Mouse (Mus musculus): Measurements from ENCODE around the gene Nktr. TPM values are rescaled to one million over a fixed set of nuclear protein-coding genes. Genes with fewer than 3 reads are reported as not detected.

The Nktr gene
- polyA plus RNA-seq, 1 experiment from 2014 or later = 44.4 TPM

- ATAC-seq = no peak
- 40% methylated on average over 11 of the region's 11 CpGs for WGBS
- Histone ChIP-seq H3K4me3 (ENCODE audit: low read length) (peak overlapping the region; percentile 72), H3K27ac (ENCODE audit: low read depth, low read length) (no peak overlapping the region), H3K9me3 (ENCODE audit: control insufficient read depth, low read length) (no peaks in the 10 kb centered on the region), H3K9ac (ENCODE audit: low read depth, low read length) (peak overlapping the region; percentile 86), H3K27me3 (replicated peaks; ENCODE audit: control insufficient read depth, insufficient read depth, low read length) (no peaks in the 10 kb centered on the region), H3K36me3 (ENCODE audit: control insufficient read depth, insufficient read depth, low read length) (no peaks in the 10 kb centered on the region), H3K4me1 (ENCODE audit: control insufficient read depth, insufficient read depth, low read depth, low read length) (peaks cover 22% of the 10 kb centered on the region), H3K4me2 (ENCODE audit: low read length) (peak overlapping the region; percentile 88)
Observed at GRCm38 (mm10) chr9:121704261-121704645, 14.7 kb upstream of the Nktr start.

- no peaks in the 10 kb centered on the region for H3K36me3 ChIP-seq (ENCODE audit: control insufficient read depth, insufficient read depth, low read length)
- whole genome bisulfite sequencing = under 1% methylated on average over 66 of the region's 69 CpGs
- no peaks in the 10 kb centered on the region for H3K9me3 ChIP-seq (ENCODE audit: control insufficient read depth, low read length)
- peak within 1 kb of the TSS; percentile 88 for H3K4me2 ChIP-seq (ENCODE audit: low read length)
- peaks cover 25% of the 10 kb centered on the region for H3K4me1 ChIP-seq (ENCODE audit: control insufficient read depth, insufficient read depth, low read depth, low read length)
- peak within 1 kb of the TSS; percentile 72 for H3K4me3 ChIP-seq (ENCODE audit: low read length)
- ATAC-seq = peak; percentile 97
- H3K27ac ChIP-seq (ENCODE audit: low read depth, low read length) = peak within 1 kb of the TSS; percentile 68
- H3K9ac ChIP-seq (ENCODE audit: low read depth, low read length) = peak within 1 kb of the TSS; percentile 86
- H3K27me3 ChIP-seq (replicated peaks; ENCODE audit: control insufficient read depth, insufficient read depth, low read length) = no peaks in the 10 kb centered on the region
Observed at GRCm38 (mm10) chr9:121704646-121705625, 14.0 kb upstream of the Nktr start, which contains the start of gene Sec22c. Gene Sec22c, minus strand, starts transcription at chr9:121705490.

GRCm38 (mm10) chr9:121706029-121706675 is 12.8 kb upstream of the Nktr start:
- Histone ChIP-seq H3K4me3 (ENCODE audit: low read length) (no peak overlapping the region), H3K27ac (ENCODE audit: low read depth, low read length) (no peak overlapping the region), H3K36me3 (ENCODE audit: control insufficient read depth, insufficient read depth, low read length) (no peaks in the 10 kb centered on the region), H3K27me3 (replicated peaks; ENCODE audit: control insufficient read depth, insufficient read depth, low read length) (no peaks in the 10 kb centered on the region), H3K4me2 (ENCODE audit: low read length) (no peak overlapping the region), H3K9ac (ENCODE audit: low read depth, low read length) (no peak overlapping the region), H3K9me3 (ENCODE audit: control insufficient read depth, low read length) (no peaks in the 10 kb centered on the region), H3K4me1 (ENCODE audit: control insufficient read depth, insufficient read depth, low read depth, low read length) (peaks cover 27% of the 10 kb centered on the region)
- ATAC-seq = no peak
- WGBS = 81% methylated on average over 6 of the region's 6 CpGs

GRCm38 (mm10) chr9:121707801-121708200 is 11.2 kb upstream of the Nktr start:
- whole genome bisulfite sequencing = 64% methylated on average over 6 of the region's 6 CpGs

GRCm38 (mm10) chr9:121708506-121709486 is 10.2 kb upstream of the Nktr start:
- Histone ChIP-seq H3K9ac (ENCODE audit: low read depth, low read length) (no peak overlapping the region), H3K4me3 (ENCODE audit: low read length) (no peak overlapping the region), H3K27ac (ENCODE audit: low read depth, low read length) (no peak overlapping the region), H3K9me3 (ENCODE audit: control insufficient read depth, low read length) (no peaks in the 10 kb centered on the region), H3K4me1 (ENCODE audit: control insufficient read depth, insufficient read depth, low read depth, low read length) (peaks cover 26% of the 10 kb centered on the region), H3K36me3 (ENCODE audit: control insufficient read depth, insufficient read depth, low read length) (peaks cover 7% of the 10 kb centered on the region), H3K27me3 (replicated peaks; ENCODE audit: control insufficient read depth, insufficient read depth, low read length) (no peaks in the 10 kb centered on the region), H3K4me2 (ENCODE audit: low read length) (no peak overlapping the region)
- no peak for ATAC-seq
- 76% methylated on average over 7 of the region's 7 CpGs for WGBS

More at GRCm38 (mm10) chr9:121707801-121708200, 11.2 kb upstream of the Nktr start:
- H3K27ac ChIP-seq (ENCODE audit: low read depth, low read length) = no peak overlapping the region
- no peak overlapping the region for H3K4me3 ChIP-seq (ENCODE audit: low read length)
- no peak for ATAC-seq
- no peaks in the 10 kb centered on the region for H3K9me3 ChIP-seq (ENCODE audit: control insufficient read depth, low read length)
- H3K9ac ChIP-seq (ENCODE audit: low read depth, low read length) = no peak overlapping the region
- H3K4me1 ChIP-seq (ENCODE audit: control insufficient read depth, insufficient read depth, low read depth, low read length) = peaks cover 33% of the 10 kb centered on the region
- H3K4me2 ChIP-seq (ENCODE audit: low read length) = no peak overlapping the region
- no peaks in the 10 kb centered on the region; the same call in none of the 2 replicates for H3K36me3 ChIP-seq (ENCODE audit: control insufficient read depth, insufficient read depth, low read length)
- H3K27me3 ChIP-seq (replicated peaks; ENCODE audit: control insufficient read depth, insufficient read depth, low read length) = no peaks in the 10 kb centered on the region

GRCm38 (mm10) chr9:121709898-121710583 is 8.9 kb upstream of the Nktr start, which contains the start of gene Ss18l2:
Gene Ss18l2, plus strand, starts transcription at chr9:121710329.
- peak; percentile 97 for ATAC-seq
- H3K9ac ChIP-seq (ENCODE audit: low read depth, low read length) = peak within 1 kb of the TSS; percentile 91
- peak within 1 kb of the TSS; percentile 82 for H3K4me2 ChIP-seq (ENCODE audit: low read length)
- WGBS = 5% methylated on average over 37 of the region's 37 CpGs
- H3K4me3 ChIP-seq (ENCODE audit: low read length) = peak within 1 kb of the TSS; percentile 93
- peaks cover 21% of the 10 kb centered on the region for H3K4me1 ChIP-seq (ENCODE audit: control insufficient read depth, insufficient read depth, low read depth, low read length)
- peak within 1 kb of the TSS; percentile 95 for H3K27ac ChIP-seq (ENCODE audit: low read depth, low read length)
- H3K27me3 ChIP-seq (replicated peaks; ENCODE audit: control insufficient read depth, insufficient read depth, low read length) = no peaks in the 10 kb centered on the region
- no peaks in the 10 kb centered on the region for H3K9me3 ChIP-seq (ENCODE audit: control insufficient read depth, low read length)
- peaks cover 7% of the 10 kb centered on the region for H3K36me3 ChIP-seq (ENCODE audit: control insufficient read depth, insufficient read depth, low read length)

- Histone ChIP-seq H3K4me2 (ENCODE audit: low read length) (peak overlapping the region; percentile 82), H3K9ac (ENCODE audit: low read depth, low read length) (peak overlapping the region; percentile 91), H3K27me3 (replicated peaks; ENCODE audit: control insufficient read depth, insufficient read depth, low read length) (no peaks in the 10 kb centered on the region), H3K4me1 (ENCODE audit: control insufficient read depth, insufficient read depth, low read depth, low read length) (peaks cover 16% of the 10 kb centered on the region), H3K4me3 (ENCODE audit: low read length) (peak overlapping the region; percentile 93), H3K9me3 (ENCODE audit: control insufficient read depth, low read length) (no peaks in the 10 kb centered on the region), H3K36me3 (ENCODE audit: control insufficient read depth, insufficient read depth, low read length) (peaks cover 7% of the 10 kb centered on the region), H3K27ac (ENCODE audit: low read depth, low read length) (peak overlapping the region; percentile 95)
- 2% methylated on average over 18 of the region's 18 CpGs for WGBS
- ATAC-seq = no peak
Observed at GRCm38 (mm10) chr9:121710584-121710975, 8.4 kb upstream of the Nktr start.

- ATAC-seq = no peak
- peaks cover 7% of the 10 kb centered on the region for H3K36me3 ChIP-seq (ENCODE audit: control insufficient read depth, insufficient read depth, low read length)
- no peaks in the 10 kb centered on the region for H3K27me3 ChIP-seq (replicated peaks; ENCODE audit: control insufficient read depth, insufficient read depth, low read length)
- no peak overlapping the region for H3K9ac ChIP-seq (ENCODE audit: low read depth, low read length)
- peaks cover 8% of the 10 kb centered on the region for H3K4me1 ChIP-seq (ENCODE audit: control insufficient read depth, insufficient read depth, low read depth, low read length)
- no peak overlapping the region for H3K27ac ChIP-seq (ENCODE audit: low read depth, low read length)
- WGBS = 89% methylated on average over 2 of the region's 2 CpGs
- no peaks in the 10 kb centered on the region for H3K9me3 ChIP-seq (ENCODE audit: control insufficient read depth, low read length)
- no peak overlapping the region for H3K4me2 ChIP-seq (ENCODE audit: low read length)
- no peak overlapping the region for H3K4me3 ChIP-seq (ENCODE audit: low read length)
Observed at GRCm38 (mm10) chr9:121717048-121717447, 1.9 kb upstream of the Nktr start.
